Mouse (Mus musculus) intestine, embryonic 14.5 days (tissue): ENCODE results near the gene Dnase2a. TPM values are rescaled to one million over a fixed set of nuclear protein-coding genes. Genes with fewer than 3 reads are reported as not detected.

Experiments
- ATAC-seq: fragments of 200-750 bp; cut with Nextera tagmentation; replicated peaks from 2 replicates; pipeline ENCODE4 v1.8.0; 2017; ENCODE audit warnings: low read depth, moderate number of reproducible peaks, moderate TSS enrichment, moderate library complexity; ENCODE audit not compliant: low FRiP score, low TSS enrichment
- DNase-seq: peaks from one replicate; pipeline ENCODE4 v3.0.0-alpha.2; 2018; ENCODE audit warnings: low spot score
- H3K27ac ChIP-seq: fragments of 300-500 bp; sonication (generic); 2 replicates; pipeline ENCODE4 v1.5.1; 2014; ENCODE audit warnings: low read depth, mild to moderate bottlenecking, control low read depth
- H3K27me3 ChIP-seq: fragments of 300-500 bp; sonication (generic); replicated peaks from 2 replicates; pipeline ENCODE4 v1.6.1; 2014; ENCODE audit warnings: low read length, control low read depth; ENCODE audit not compliant: control insufficient read depth, insufficient read depth
- H3K36me3 ChIP-seq: fragments of 300-500 bp; sonication (generic); 2 replicates; pipeline ENCODE4 v1.6.1; 2014; ENCODE audit warnings: low read length, control low read depth; ENCODE audit not compliant: control insufficient read depth, insufficient read depth
- H3K4me1 ChIP-seq: fragments of 300-500 bp; sonication (generic); replicated peaks from 2 replicates; pipeline ENCODE4 v1.6.1; 2014; ENCODE audit warnings: low read length, control low read depth, mixed read lengths; ENCODE audit not compliant: control insufficient read depth, insufficient read depth
- H3K4me2 ChIP-seq: fragments of 300-500 bp; sonication (generic); 2 replicates; pipeline ENCODE4 v1.6.1; 2014; ENCODE audit warnings: low read length
- H3K4me3 ChIP-seq: fragments of 300-500 bp; sonication (generic); 2 replicates; pipeline ENCODE4 v1.5.1; 2014; ENCODE audit warnings: low read depth, low read length, control low read depth, mixed read lengths
- H3K9ac ChIP-seq: fragments of 300-500 bp; sonication (generic); 2 replicates; pipeline ENCODE4 v1.6.1; 2014; ENCODE audit warnings: mild to moderate bottlenecking, low read length
- H3K9me3 ChIP-seq: fragments of 300-500 bp; sonication (generic); 2 replicates; pipeline ENCODE4 v1.6.1; 2016; ENCODE audit warnings: low read length, control low read depth; ENCODE audit not compliant: control insufficient read depth
- WGBS: fragments of 180-500 bp; shearing (Covaris S2); extraction: QIAGEN DNeasy Blood & Tissue Kit; methylation state at CpG from one replicate; pipeline ENCODE4 v1.1.7; 2014; 5-methylcytosine and 5-hydroxymethylcytosine counted together
- polyA plus RNA-seq: library from polyadenylated mRNA; unstranded; fragments of >200 nt; fragmentation: Nextera tagmentation; extraction: Ambion mirVana; gene quantifications from 2 replicates; pipeline ENCODE4 v1.2.1, GENCODE M21; 2014

Gene Dnase2a
- polyA plus RNA-seq, 1 experiment from 2014 or later: 8.3 TPM

DNA sequence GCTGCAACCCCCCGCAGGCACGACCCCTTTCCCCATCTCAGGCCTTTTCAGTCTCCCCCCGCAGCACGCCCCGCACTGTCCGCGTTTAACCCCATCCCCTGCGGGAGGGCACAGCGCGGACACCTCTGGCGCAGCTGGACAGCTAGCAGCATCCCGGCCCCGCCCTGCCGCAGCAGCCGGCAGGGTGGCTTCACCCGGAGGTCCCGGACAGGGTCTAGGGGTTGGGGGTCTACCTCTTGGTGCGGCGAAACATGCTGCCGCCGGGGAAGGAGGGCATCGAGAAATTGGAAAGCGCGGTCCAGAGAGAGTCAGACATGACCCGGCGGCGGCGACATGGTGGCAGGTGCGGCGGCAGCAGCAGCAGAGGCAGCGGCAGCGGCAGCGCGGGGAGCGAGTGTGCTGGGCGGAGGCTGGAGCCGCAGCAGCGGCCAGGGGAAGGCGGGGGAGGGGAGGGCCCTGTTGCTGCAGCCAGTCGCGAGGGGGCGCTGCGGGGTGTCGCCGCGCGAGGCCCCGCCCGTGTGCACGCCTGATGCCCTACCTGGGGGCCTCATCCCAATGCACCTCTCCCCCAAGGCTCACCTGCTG lies 28.7 kb downstream of the Dnase2a start, which contains the start of gene Mast1:
TSS of gene Mast1 (minus strand) at position 398 of the 585 bp plus-strand sequence.
- peak within 1 kb of the TSS; percentile 39 for H3K4me3 ChIP-seq
- peaks cover 10% of the 10 kb centered on the region for H3K4me1 ChIP-seq
- DNase-seq: peak; percentile 78
- H3K9me3 ChIP-seq: no peaks in the 10 kb centered on the region
- peaks cover 61% of the 10 kb centered on the region for H3K27me3 ChIP-seq
- no peak within 1 kb of the TSS for H3K27ac ChIP-seq
- H3K9ac ChIP-seq: peak within 1 kb of the TSS; percentile 17; the same call in 1 of the 2 replicates
- H3K4me2 ChIP-seq: peak within 1 kb of the TSS; percentile 62
- no peaks in the 10 kb centered on the region for H3K36me3 ChIP-seq
- under 1% methylated on average over 49 of the region's 50 CpGs for WGBS
- ATAC-seq: peak; percentile 56; the same call in 1 of the 2 replicates

- no peak for ATAC-seq
- peaks cover 62% of the 10 kb centered on the region for H3K27me3 ChIP-seq
- H3K27ac ChIP-seq: no peak overlapping the region
- H3K9me3 ChIP-seq: no peaks in the 10 kb centered on the region
- H3K4me1 ChIP-seq: peaks cover 10% of the 10 kb centered on the region
- DNase-seq: no peak
- no peak overlapping the region for H3K4me3 ChIP-seq
- H3K36me3 ChIP-seq: no peaks in the 10 kb centered on the region
- H3K4me2 ChIP-seq: peak overlapping the region; percentile 62
- H3K9ac ChIP-seq: no peak overlapping the region
- WGBS: 59% methylated on average over 13 of the region's 13 CpGs
Observed at GRCm38 (mm10) chr8:84937620-84938485, 29.5 kb downstream of the Dnase2a start.

DNA sequence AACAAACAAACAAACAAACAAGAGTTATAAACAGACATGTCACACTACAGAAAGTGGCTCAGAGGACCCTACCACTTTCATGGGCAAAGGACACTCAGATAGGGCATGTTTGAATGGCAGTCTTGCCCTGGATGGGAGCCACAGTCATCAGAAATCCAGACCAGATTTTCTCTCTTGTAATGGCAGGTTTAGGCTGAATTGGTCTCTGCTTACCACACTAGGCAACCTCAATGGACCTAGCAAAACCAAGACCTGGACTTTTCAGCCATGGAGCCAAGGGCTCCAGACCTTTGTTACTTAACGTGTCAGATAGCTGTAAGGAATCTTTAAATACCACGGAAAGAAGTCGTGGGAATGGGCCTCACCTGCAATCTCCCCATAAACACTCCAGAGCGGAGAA lies 35.3 kb downstream of the Dnase2a start:
- Histone ChIP-seq H3K9me3 (0 out of 2 replicates have a peak, but pooled peaks cover 2% of the 10 kb centered on the region), H3K4me1 (0 out of 2 replicates have a peak, but pooled peaks cover 4% of the 10 kb centered on the region), H3K27me3 (peaks cover 67% of the 10 kb centered on the region), H3K4me2 (no peak overlapping the region), H3K4me3 (no peak overlapping the region), H3K36me3 (no peaks in the 10 kb centered on the region), H3K9ac (no peak overlapping the region), H3K27ac (no peak overlapping the region)
- 20% methylated on average over 4 of the region's 4 CpGs for WGBS
- DNase-seq (no peak), ATAC-seq (no peak)

- 0 out of 2 replicates have a peak, but pooled peaks cover 4% of the 10 kb centered on the region for H3K4me1 ChIP-seq
- peak overlapping the region; percentile 16; the same call in 1 of the 2 replicates for H3K4me3 ChIP-seq
- ATAC-seq (peak; percentile 57; the same call in 1 of the 2 replicates), DNase-seq (peak; percentile 67)
- H3K9me3 ChIP-seq: 0 out of 2 replicates have a peak, but pooled peaks cover 2% of the 10 kb centered on the region
- H3K27me3 ChIP-seq: peaks cover 65% of the 10 kb centered on the region
- H3K27ac ChIP-seq: no peak overlapping the region
- H3K9ac ChIP-seq: no peak overlapping the region
- 2% methylated on average over 26 of the region's 26 CpGs for WGBS
- no peaks in the 10 kb centered on the region for H3K36me3 ChIP-seq
- H3K4me2 ChIP-seq: 0 out of 2 replicates have a peak overlapping the region, but pooled peaks have one; percentile 13
Observed at GRCm38 (mm10) chr8:84944478-84945160, 36.3 kb downstream of the Dnase2a start.

- Histone ChIP-seq H3K4me1 (0 out of 2 replicates have a peak, but pooled peaks cover 4% of the 10 kb centered on the region), H3K36me3 (no peaks in the 10 kb centered on the region), H3K9ac (no peak overlapping the region), H3K4me2 (0 out of 2 replicates have a peak overlapping the region, but pooled peaks have one; percentile 57), H3K4me3 (no peak overlapping the region), H3K27me3 (peaks cover 70% of the 10 kb centered on the region), H3K9me3 (0 out of 2 replicates have a peak, but pooled peaks cover 2% of the 10 kb centered on the region), H3K27ac (no peak overlapping the region)
- no peak for ATAC-seq
- 9% methylated on average over 11 of the region's 11 CpGs for WGBS
- DNase-seq: peak; percentile 56
Observed at GRCm38 (mm10) chr8:84945235-84945632, 36.9 kb downstream of the Dnase2a start.

DNA sequence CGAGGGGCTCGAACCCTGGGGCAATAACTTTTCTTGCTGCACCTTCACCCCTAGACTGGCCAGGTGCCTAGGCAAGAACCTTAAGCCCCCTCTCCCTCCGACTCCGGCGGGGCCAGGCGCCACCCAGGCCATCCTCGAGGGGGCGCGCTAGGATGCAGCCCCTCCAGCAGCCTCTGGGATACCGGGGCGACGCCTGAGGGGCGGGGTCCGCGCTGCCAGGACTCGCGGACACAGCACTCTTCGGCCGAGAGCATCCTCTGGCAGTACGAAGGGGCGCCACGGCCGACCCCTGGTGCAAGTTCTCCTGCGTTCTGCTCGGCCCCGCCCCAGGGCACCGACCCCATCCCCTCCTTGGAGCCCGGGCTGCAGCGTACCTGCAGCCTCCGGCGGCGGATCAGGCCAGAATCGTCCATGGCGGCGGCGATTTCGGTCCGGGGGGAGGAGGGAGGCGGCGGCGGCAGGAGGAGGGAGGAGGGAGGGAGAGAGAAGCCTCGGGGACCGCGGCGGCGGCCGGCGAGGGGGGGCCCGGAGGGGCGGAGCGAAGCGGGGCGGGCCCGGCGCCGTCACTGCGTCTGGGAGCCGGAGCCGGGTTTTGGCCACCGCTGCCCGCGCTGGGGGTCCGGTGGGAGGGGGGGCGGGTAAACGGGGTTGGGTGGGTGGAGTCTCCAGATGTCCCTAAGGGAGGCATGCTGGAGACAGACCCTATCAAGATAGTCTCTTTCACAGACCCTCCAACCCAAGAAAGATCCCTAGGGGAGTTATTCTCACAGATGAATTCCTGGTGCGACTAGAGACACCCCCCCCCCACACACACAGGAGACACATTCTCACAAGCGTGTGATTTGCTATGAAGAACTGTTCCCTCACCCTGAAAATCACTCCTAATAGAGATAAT lies 37.5 kb downstream of the Dnase2a start:
- WGBS: under 1% methylated on average over 46 of the region's 67 CpGs
- peak; percentile 30; the same call in 1 of the 2 replicates for ATAC-seq

GRCm38 (mm10) chr8:84946528-84947240 lies 38.3 kb downstream of the Dnase2a start, which contains the start of gene Rtbdn:
Gene Rtbdn (plus strand): TSS chr8:84946991.
- 0 out of 2 replicates have a peak, but pooled peaks cover 2% of the 10 kb centered on the region for H3K9me3 ChIP-seq
- ATAC-seq (no peak), DNase-seq (no peak)
- peak within 1 kb of the TSS; percentile 57 for H3K4me2 ChIP-seq
- H3K4me1 ChIP-seq: 0 out of 2 replicates have a peak, but pooled peaks cover 4% of the 10 kb centered on the region
- no peak within 1 kb of the TSS for H3K9ac ChIP-seq
- peaks cover 74% of the 10 kb centered on the region for H3K27me3 ChIP-seq
- no peaks in the 10 kb centered on the region for H3K36me3 ChIP-seq
- 10% methylated on average over 17 of the region's 17 CpGs for WGBS
- H3K4me3 ChIP-seq: peak within 1 kb of the TSS; percentile 33
- no peak within 1 kb of the TSS for H3K27ac ChIP-seq

More for the DNA sequence above, 37.5 kb downstream of the Dnase2a start:
- Histone ChIP-seq H3K9ac (no peak overlapping the region), H3K27ac (no peak overlapping the region), H3K4me1 (0 out of 2 replicates have a peak, but pooled peaks cover 4% of the 10 kb centered on the region), H3K4me3 (peak overlapping the region; percentile 33), H3K4me2 (peak overlapping the region; percentile 57), H3K27me3 (peaks cover 73% of the 10 kb centered on the region), H3K36me3 (no peaks in the 10 kb centered on the region), H3K9me3 (0 out of 2 replicates have a peak, but pooled peaks cover 2% of the 10 kb centered on the region)
- DNase-seq: peak; percentile 66
